Mouse (Mus musculus): ENCODE measurements at regions not wholly inside any gene's neighbourhood (a gene's known extent, or its start where the extent isn't known, plus 50 kb on each side); places are given as distances from the start of the nearest gene placed in this dataset.

DNA sequence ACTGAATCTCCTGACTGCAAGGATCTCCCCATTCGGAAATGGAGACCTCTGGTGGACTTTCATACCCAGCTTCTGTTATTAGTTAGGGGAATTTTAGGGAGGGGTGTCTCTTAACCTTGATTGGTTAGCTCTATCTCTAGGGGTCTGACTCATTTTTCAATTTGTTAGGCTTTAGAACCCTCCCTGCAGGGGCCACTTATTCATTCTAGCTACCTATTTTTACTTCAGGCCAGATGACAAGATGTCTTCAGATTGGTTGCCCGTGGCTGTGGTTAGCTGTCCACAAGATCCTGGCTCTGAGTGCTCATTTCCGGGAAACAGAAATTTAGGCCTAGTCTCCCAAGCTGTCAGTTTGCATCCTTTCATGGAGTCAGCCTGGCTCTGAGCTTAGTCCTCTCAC is 314.3 kb downstream of the Mat2b start:
- no peak overlapping the region for H3K27ac ChIP-seq (ENCODE audit: insufficient read depth, low read length)
- no peaks in the 10 kb centered on the region for H3K4me1 ChIP-seq (ENCODE audit: control insufficient read depth, insufficient read depth, low read length)
- H3K4me3 ChIP-seq (ENCODE audit: insufficient read depth, low read length) = no peak overlapping the region
- TF ChIP-seq CTCF (IDR thresholded peaks at IDR 0.05; ENCODE audit: extremely low read depth, insufficient read depth, low read length) (no peak), POLR2A (IDR thresholded peaks at IDR 0.05; ENCODE audit: extremely low read depth, insufficient read depth, low read length) (no peak)

DNA sequence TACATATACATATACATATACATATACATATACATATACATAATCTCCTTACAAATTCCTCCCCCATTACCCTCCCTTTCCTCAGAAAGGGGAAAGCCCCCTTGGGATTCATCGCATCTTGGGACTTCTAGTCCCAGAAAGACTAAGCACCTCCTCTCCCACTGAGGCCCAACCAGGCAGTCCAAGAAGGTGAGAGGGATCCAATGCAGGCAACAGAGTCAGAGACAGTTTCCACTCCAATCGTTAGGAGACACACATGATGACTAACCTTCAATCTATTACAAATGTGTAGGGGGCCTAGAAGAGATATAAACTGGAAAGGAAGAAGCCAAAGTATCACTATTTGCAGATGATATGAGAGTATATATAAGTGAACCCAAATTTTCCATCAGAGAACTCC is 323.3 kb downstream of the Mat2b start:
- Histone ChIP-seq H3K4me3 (ENCODE audit: insufficient read depth, low read length) (no peak overlapping the region), H3K27ac (ENCODE audit: insufficient read depth, low read length) (no peak overlapping the region), H3K4me1 (ENCODE audit: control insufficient read depth, insufficient read depth, low read length) (no peaks in the 10 kb centered on the region)
- TF ChIP-seq POLR2A (IDR thresholded peaks at IDR 0.05; ENCODE audit: extremely low read depth, insufficient read depth, low read length) = no peak
- no peak for TF ChIP-seq CTCF (IDR thresholded peaks at IDR 0.05; ENCODE audit: extremely low read depth, insufficient read depth, low read length)

DNA sequence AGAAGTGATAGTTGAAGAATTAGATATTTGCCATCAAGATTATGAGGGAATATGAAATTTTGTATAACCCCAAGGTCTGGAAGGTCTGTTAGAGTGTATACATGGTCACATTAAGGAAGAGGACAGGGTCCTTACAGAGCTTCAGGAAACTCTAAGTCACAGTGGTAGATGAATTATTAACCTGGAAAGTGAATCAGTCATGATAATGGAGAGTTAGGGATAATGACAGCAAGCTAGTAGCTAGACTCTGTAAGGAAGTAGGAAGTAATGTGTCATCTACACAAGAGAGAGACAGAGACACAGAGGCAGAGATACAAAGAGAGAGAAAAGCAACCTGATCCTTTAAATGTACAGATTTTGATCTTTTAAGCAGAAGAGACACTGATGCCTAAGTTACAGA is 328.4 kb downstream of the Mat2b start:
- no peak for TF ChIP-seq CTCF (IDR thresholded peaks at IDR 0.05; ENCODE audit: extremely low read depth, insufficient read depth, low read length)
- TF ChIP-seq POLR2A (IDR thresholded peaks at IDR 0.05; ENCODE audit: extremely low read depth, insufficient read depth, low read length) = no peak
- H3K4me3 ChIP-seq (ENCODE audit: insufficient read depth, low read length) = no peak overlapping the region
- no peaks in the 10 kb centered on the region for H3K4me1 ChIP-seq (ENCODE audit: control insufficient read depth, insufficient read depth, low read length)
- no peak overlapping the region for H3K27ac ChIP-seq (ENCODE audit: insufficient read depth, low read length)

DNA sequence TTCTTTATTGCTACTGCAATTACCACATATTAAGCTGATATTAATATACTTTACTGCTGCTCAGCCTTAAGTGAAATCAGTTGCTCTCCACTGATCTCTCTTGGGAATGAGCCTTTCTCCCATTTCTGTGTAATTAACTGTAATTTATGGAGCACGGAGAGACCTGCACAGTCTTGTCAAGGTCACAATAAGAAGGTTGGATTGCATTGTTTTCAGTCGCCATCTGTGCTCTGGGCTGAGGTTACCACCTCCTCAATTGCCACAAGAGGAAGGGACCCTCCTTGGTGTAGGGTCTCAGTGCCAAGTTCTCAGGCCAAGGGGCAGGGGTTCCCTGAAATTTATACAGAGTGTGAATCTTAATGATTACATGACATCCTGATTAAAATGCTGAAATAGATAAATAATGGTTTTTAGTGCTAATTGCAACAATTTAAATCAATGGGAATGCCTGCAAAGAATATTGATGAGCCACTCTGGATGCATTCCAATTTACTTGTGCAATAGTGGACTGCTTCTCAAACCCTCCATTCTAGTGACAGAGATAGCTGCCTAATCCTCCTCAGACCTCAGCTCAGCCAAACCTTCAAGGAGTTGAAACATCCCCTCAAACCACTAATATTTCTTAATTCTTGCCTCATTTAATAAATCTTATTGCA is 332.3 kb downstream of the Mat2b start:
- TF ChIP-seq POLR2A (IDR thresholded peaks at IDR 0.05; ENCODE audit: extremely low read depth, insufficient read depth, low read length) (no peak), CTCF (IDR thresholded peaks at IDR 0.05; ENCODE audit: extremely low read depth, insufficient read depth, low read length) (no peak)
- Histone ChIP-seq H3K4me1 (ENCODE audit: control insufficient read depth, insufficient read depth, low read length) (no peaks in the 10 kb centered on the region), H3K27ac (ENCODE audit: insufficient read depth, low read length) (no peak overlapping the region), H3K4me3 (ENCODE audit: insufficient read depth, low read length) (no peak overlapping the region)
